Mouse (Mus musculus): ENCODE measurements around the gene Tenm3. TPM values are rescaled to one million over a fixed set of nuclear protein-coding genes. Genes with fewer than 3 reads are reported as not detected.
A peak's percentile ranks its signal among the peaks of the same experiment; 100 is the strongest.

Gene Tenm3
- polyA plus RNA-seq, 1 experiment from 2014 or later, result 49.8 TPM

DNA sequence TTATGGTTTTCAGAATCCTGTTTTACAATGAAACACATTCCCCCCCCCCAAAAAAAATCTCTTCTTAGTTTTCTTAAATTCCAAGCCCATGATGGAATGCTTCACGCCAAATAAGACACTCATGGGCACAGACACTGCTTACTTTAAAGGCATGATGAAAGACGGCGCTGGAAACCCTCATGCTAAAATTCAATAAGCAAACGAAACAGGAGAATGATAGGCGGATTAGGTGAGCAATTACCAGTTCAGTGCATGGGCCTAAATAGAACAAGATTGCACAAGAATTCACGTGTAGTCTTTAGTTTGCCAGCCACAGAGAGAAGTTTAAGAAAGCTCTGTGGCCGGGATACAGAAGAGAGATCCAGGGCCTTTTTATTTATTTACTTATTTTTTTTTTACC, 49.5 kb downstream of the Tenm3 start:
- H3K27ac ChIP-seq (ENCODE audit: low read depth, low read length), result no peak overlapping the region
- no peak for ATAC-seq (ENCODE audit: low FRiP score)
- no peaks in the 10 kb centered on the region for H3K9me3 ChIP-seq (ENCODE audit: control insufficient read depth, low read length)
- DNase-seq (ENCODE audit: low spot score), result no peak
- no peaks in the 10 kb centered on the region for H3K4me1 ChIP-seq (replicated peaks; ENCODE audit: control insufficient read depth, insufficient read depth, low read length)
- no peaks in the 10 kb centered on the region for H3K27me3 ChIP-seq (ENCODE audit: control insufficient read depth, insufficient read depth, low read length)
- no peak overlapping the region for H3K4me2 ChIP-seq (replicated peaks; ENCODE audit: low read depth, low read length)
- no peaks in the 10 kb centered on the region for H3K36me3 ChIP-seq (ENCODE audit: control insufficient read depth, insufficient read depth, low read length)
- H3K4me3 ChIP-seq (ENCODE audit: low read depth, low read length), result no peak overlapping the region
- H3K9ac ChIP-seq (ENCODE audit: low read depth, low read length), result no peak overlapping the region
- 75% methylated on average over 7 of the region's 7 CpGs for WGBS

DNA sequence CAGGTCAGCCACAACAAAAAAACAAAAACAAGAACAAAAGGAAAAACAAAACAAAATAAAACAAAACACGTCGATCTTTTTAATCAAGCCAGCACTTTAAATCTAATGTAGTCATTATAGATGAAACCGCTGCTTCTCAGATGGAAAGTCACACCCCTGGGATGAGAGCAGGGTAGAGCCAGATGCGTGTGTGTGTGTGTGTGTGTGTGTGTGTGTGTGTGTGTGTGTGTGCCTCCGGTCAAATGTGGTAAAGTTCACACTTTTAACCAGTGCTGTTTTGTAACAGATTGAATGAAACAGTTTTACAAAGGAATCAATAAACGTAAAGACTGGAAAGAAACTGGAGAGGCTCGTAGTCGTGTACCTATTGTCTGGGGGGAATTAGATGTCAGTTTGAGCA, 50.0 kb downstream of the Tenm3 start:
- H3K27ac ChIP-seq (ENCODE audit: low read depth, low read length), result no peak overlapping the region
- H3K9ac ChIP-seq (ENCODE audit: low read depth, low read length), result no peak overlapping the region
- ATAC-seq (ENCODE audit: low FRiP score) (no peak), DNase-seq (ENCODE audit: low spot score) (no peak)
- no peaks in the 10 kb centered on the region for H3K36me3 ChIP-seq (ENCODE audit: control insufficient read depth, insufficient read depth, low read length)
- no peaks in the 10 kb centered on the region for H3K27me3 ChIP-seq (ENCODE audit: control insufficient read depth, insufficient read depth, low read length)
- H3K9me3 ChIP-seq (ENCODE audit: control insufficient read depth, low read length), result no peaks in the 10 kb centered on the region
- WGBS, result 67% methylated on average over 8 of the region's 8 CpGs
- H3K4me3 ChIP-seq (ENCODE audit: low read depth, low read length), result no peak overlapping the region
- H3K4me1 ChIP-seq (replicated peaks; ENCODE audit: control insufficient read depth, insufficient read depth, low read length), result no peaks in the 10 kb centered on the region
- no peak overlapping the region for H3K4me2 ChIP-seq (replicated peaks; ENCODE audit: low read depth, low read length)

DNA sequence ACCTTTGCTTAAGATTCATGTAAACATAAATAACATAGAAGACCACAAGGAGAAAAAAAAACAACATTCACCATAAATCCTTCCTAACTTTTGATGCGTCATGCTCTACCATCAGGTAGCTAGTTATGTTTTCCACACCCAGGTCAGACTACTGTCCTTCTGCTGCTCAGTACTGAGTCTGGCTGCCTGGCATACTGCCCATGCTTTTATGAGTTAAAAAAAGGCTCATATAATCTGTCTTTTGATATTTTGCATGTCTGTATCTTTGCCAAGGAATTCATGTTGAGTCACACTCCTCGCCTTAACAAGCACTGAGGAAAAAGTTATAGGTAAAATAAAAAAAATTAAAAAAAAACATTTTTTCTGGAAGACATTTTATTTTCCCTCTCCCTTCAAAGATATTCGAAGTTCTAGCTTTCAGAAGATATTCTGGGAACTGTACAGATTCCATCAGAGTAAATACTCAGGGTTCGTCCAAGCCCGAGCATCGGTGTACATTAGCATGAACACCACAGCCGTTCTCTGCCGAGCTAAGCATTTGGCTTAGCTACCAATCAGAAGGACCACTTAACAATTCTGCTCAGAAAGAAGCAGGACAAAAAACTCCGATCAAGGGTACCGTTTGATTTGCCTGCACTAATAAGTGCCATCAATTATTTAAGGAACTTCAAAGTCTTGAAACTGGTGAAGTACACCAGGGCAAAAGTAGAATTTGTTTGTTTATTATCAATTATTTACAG, 51.0 kb downstream of the Tenm3 start:
- H3K4me2 ChIP-seq (replicated peaks; ENCODE audit: low read depth, low read length), result no peak overlapping the region
- DNase-seq (ENCODE audit: low spot score) (no peak), ATAC-seq (ENCODE audit: low FRiP score) (no peak)
- H3K9ac ChIP-seq (ENCODE audit: low read depth, low read length), result no peak overlapping the region
- no peaks in the 10 kb centered on the region for H3K4me1 ChIP-seq (replicated peaks; ENCODE audit: control insufficient read depth, insufficient read depth, low read length)
- no peak overlapping the region for H3K4me3 ChIP-seq (ENCODE audit: low read depth, low read length)
- no peak overlapping the region for H3K27ac ChIP-seq (ENCODE audit: low read depth, low read length)
- H3K9me3 ChIP-seq (ENCODE audit: control insufficient read depth, low read length), result no peaks in the 10 kb centered on the region
- H3K27me3 ChIP-seq (ENCODE audit: control insufficient read depth, insufficient read depth, low read length), result no peaks in the 10 kb centered on the region
- no peaks in the 10 kb centered on the region for H3K36me3 ChIP-seq (ENCODE audit: control insufficient read depth, insufficient read depth, low read length)
- WGBS, result 87% methylated on average over 10 of the region's 10 CpGs

DNA sequence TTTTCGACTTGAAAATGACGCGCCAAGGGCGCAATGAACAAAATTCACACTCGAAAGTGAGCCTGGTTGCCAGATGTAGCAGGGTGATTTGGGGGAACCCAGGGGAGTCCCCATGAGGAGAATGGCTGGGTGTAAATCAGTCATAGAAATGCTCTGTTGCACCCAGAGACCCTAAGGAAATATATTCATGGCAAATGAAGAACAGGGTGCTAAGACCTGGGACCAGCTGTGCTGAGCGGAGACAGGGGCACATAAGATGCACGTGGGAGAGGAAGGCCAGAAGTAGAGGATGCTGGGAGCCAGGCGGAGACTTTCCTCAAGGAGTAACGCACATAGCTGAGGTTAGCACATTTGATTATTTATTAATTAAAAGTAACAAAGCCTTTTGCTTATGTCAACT, 60.4 kb downstream of the Tenm3 start:
- Histone ChIP-seq H3K9me3 (ENCODE audit: control insufficient read depth, low read length) (no peaks in the 10 kb centered on the region), H3K4me1 (replicated peaks; ENCODE audit: control insufficient read depth, insufficient read depth, low read length) (no peaks in the 10 kb centered on the region), H3K4me3 (ENCODE audit: low read depth, low read length) (no peak overlapping the region), H3K36me3 (ENCODE audit: control insufficient read depth, insufficient read depth, low read length) (no peaks in the 10 kb centered on the region), H3K9ac (ENCODE audit: low read depth, low read length) (no peak overlapping the region), H3K4me2 (replicated peaks; ENCODE audit: low read depth, low read length) (no peak overlapping the region), H3K27ac (ENCODE audit: low read depth, low read length) (no peak overlapping the region), H3K27me3 (ENCODE audit: control insufficient read depth, insufficient read depth, low read length) (no peaks in the 10 kb centered on the region)
- no peak for DNase-seq (ENCODE audit: low spot score)
- WGBS, result 90% methylated on average over 9 of the region's 9 CpGs
- no peak for ATAC-seq (ENCODE audit: low FRiP score)

DNA sequence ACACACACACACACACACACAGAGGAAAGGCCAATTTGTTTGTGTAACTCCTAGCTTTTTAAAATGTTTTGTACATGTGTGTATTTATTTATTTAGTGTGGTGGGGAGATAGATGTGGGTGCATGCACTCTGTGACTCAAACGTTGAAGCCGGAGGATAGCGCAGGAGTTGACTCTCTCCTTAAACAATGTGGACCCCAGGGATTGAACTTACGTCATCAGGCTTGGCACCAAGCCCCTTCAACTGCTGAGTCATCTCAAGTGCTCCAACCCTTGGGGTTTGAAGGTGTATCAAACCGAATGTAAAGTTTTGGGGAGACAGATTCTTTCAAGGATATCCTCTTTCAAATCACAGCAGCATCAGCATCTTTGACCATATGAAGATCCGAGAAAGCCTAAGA, 63.1 kb downstream of the Tenm3 start:
- Histone ChIP-seq H3K27ac (ENCODE audit: low read depth, low read length) (no peak overlapping the region), H3K9ac (ENCODE audit: low read depth, low read length) (no peak overlapping the region)

DNA sequence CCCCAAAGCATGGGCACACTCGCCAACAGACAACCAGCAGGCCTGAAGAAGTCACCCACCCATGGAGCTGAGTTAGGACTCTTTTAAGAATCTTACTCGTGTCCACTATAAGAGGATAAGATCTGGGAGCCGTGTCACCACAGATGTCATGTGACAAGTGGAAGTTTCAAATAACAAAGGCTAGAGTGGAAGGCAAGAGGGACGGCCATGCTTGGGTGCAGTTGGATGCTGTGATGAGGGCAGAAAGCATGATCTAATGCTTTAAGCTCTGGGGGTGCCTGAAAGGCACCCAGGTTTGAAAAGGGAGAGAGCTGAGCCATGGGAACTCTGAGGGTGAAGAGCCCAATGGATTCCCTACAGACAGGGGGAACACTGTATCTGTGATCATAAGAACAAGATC, 64.6 kb downstream of the Tenm3 start:
- Histone ChIP-seq H3K36me3 (ENCODE audit: control insufficient read depth, insufficient read depth, low read length) (no peaks in the 10 kb centered on the region), H3K27ac (ENCODE audit: low read depth, low read length) (no peak overlapping the region), H3K4me2 (replicated peaks; ENCODE audit: low read depth, low read length) (no peak overlapping the region), H3K4me3 (ENCODE audit: low read depth, low read length) (no peak overlapping the region), H3K4me1 (replicated peaks; ENCODE audit: control insufficient read depth, insufficient read depth, low read length) (peaks cover 2% of the 10 kb centered on the region; the same call in 1 of the 2 replicates), H3K27me3 (ENCODE audit: control insufficient read depth, insufficient read depth, low read length) (no peaks in the 10 kb centered on the region), H3K9ac (ENCODE audit: low read depth, low read length) (no peak overlapping the region), H3K9me3 (ENCODE audit: control insufficient read depth, low read length) (no peaks in the 10 kb centered on the region)
- DNase-seq (ENCODE audit: low spot score) (no peak), ATAC-seq (ENCODE audit: low FRiP score) (no peak)
- 77% methylated on average over 4 of the region's 4 CpGs for WGBS

More for the DNA sequence above, 63.1 kb downstream of the Tenm3 start:
- DNase-seq (ENCODE audit: low spot score) (no peak), ATAC-seq (ENCODE audit: low FRiP score) (no peak)
- no peak overlapping the region for H3K4me3 ChIP-seq (ENCODE audit: low read depth, low read length)
- peaks cover 2% of the 10 kb centered on the region; the same call in 1 of the 2 replicates for H3K4me1 ChIP-seq (replicated peaks; ENCODE audit: control insufficient read depth, insufficient read depth, low read length)
- 84% methylated on average over 6 of the region's 6 CpGs for WGBS
- H3K9me3 ChIP-seq (ENCODE audit: control insufficient read depth, low read length), result no peaks in the 10 kb centered on the region
- H3K27me3 ChIP-seq (ENCODE audit: control insufficient read depth, insufficient read depth, low read length), result no peaks in the 10 kb centered on the region
- H3K4me2 ChIP-seq (replicated peaks; ENCODE audit: low read depth, low read length), result no peak overlapping the region
- no peaks in the 10 kb centered on the region for H3K36me3 ChIP-seq (ENCODE audit: control insufficient read depth, insufficient read depth, low read length)

DNA sequence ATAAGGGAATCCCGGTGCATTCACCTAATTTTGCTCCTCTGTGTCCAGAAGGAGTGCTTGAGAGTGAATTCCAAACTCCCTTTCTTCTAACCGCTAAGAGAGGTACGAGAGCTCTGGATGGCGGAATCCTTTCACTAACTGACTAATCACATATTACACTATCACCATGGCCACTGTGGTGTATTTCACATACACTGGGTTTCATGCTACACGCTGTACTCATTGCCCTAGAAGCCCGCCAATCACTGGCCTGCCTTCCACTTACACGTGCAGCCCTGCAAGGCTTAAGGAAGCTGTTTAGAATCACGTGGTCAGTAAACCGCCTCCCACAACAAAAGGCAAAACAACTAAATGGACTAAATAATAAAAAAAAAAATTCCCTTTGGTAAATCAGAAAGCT, 67.7 kb downstream of the Tenm3 start:
- Histone ChIP-seq H3K4me2 (replicated peaks; ENCODE audit: low read depth, low read length) (no peak overlapping the region), H3K9me3 (ENCODE audit: control insufficient read depth, low read length) (no peaks in the 10 kb centered on the region), H3K27me3 (ENCODE audit: control insufficient read depth, insufficient read depth, low read length) (no peaks in the 10 kb centered on the region), H3K4me3 (ENCODE audit: low read depth, low read length) (no peak overlapping the region), H3K9ac (ENCODE audit: low read depth, low read length) (no peak overlapping the region), H3K4me1 (replicated peaks; ENCODE audit: control insufficient read depth, insufficient read depth, low read length) (peaks cover 2% of the 10 kb centered on the region; the same call in 1 of the 2 replicates), H3K27ac (ENCODE audit: low read depth, low read length) (no peak overlapping the region), H3K36me3 (ENCODE audit: control insufficient read depth, insufficient read depth, low read length) (no peaks in the 10 kb centered on the region)
- ATAC-seq (ENCODE audit: low FRiP score) (no peak), DNase-seq (ENCODE audit: low spot score) (peak; percentile 30)
- 45% methylated on average over 9 of the region's 9 CpGs for WGBS

DNA sequence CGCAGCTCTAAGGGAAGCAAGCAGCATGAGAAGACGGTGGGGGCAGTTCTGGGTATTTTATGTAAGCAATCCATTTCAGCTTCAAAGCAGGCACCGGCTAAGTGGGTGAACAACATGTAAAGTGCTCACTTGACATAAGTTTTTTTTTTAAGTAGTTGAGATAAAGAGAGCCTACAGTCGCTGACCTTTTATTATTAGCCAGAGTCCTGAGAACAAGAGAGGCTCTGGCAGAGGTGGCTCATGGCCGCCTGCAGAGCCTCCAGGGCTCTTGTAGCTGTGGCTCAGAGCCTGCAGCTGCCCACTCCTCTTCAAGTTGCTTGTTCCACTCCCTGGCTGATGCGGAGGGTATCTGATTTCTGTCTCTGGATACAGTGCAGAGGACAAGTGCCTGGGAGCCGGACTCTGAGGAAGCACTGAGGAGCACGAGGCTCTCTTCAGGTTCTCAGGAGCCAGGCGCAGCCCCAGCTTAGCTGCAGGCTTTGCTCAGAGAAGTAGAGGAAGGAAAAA, 68.2 kb downstream of the Tenm3 start:
- peaks cover 2% of the 10 kb centered on the region; the same call in 1 of the 2 replicates for H3K4me1 ChIP-seq (replicated peaks; ENCODE audit: control insufficient read depth, insufficient read depth, low read length)
- no peak overlapping the region for H3K4me2 ChIP-seq (replicated peaks; ENCODE audit: low read depth, low read length)
- ATAC-seq (ENCODE audit: low FRiP score), result peak; percentile 22; the same call in 1 of the 2 replicates
- H3K9me3 ChIP-seq (ENCODE audit: control insufficient read depth, low read length), result no peaks in the 10 kb centered on the region
- H3K36me3 ChIP-seq (ENCODE audit: control insufficient read depth, insufficient read depth, low read length), result no peaks in the 10 kb centered on the region
- no peak overlapping the region for H3K27ac ChIP-seq (ENCODE audit: low read depth, low read length)
- H3K9ac ChIP-seq (ENCODE audit: low read depth, low read length), result no peak overlapping the region
- DNase-seq (ENCODE audit: low spot score), result peak; percentile 35
- H3K4me3 ChIP-seq (ENCODE audit: low read depth, low read length), result no peak overlapping the region
- 10% methylated on average over 9 of the region's 9 CpGs for WGBS
- no peaks in the 10 kb centered on the region for H3K27me3 ChIP-seq (ENCODE audit: control insufficient read depth, insufficient read depth, low read length)

DNA sequence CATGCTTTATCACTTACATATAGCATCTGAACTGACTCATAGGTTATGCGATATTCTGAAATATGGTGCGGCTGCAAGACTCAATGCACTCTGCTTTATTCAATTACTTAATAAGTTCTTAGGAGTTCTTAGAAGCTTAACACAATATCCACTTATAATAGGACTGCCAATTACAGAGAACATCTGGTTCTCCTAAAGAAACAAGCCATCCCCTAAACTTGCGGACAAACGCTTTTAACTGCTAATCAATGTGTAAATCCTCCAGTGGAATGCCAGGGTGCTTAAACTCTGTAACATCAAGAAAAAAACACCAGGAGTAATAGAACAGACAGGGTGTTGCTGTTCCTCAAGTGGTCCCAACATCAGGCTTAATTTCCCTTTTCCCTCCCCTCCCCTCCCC, 68.9 kb downstream of the Tenm3 start:
- Histone ChIP-seq H3K9me3 (ENCODE audit: control insufficient read depth, low read length) (no peaks in the 10 kb centered on the region), H3K4me1 (replicated peaks; ENCODE audit: control insufficient read depth, insufficient read depth, low read length) (peaks cover 2% of the 10 kb centered on the region; the same call in 1 of the 2 replicates), H3K27me3 (ENCODE audit: control insufficient read depth, insufficient read depth, low read length) (no peaks in the 10 kb centered on the region), H3K27ac (ENCODE audit: low read depth, low read length) (no peak overlapping the region), H3K4me3 (ENCODE audit: low read depth, low read length) (no peak overlapping the region), H3K9ac (ENCODE audit: low read depth, low read length) (no peak overlapping the region), H3K36me3 (ENCODE audit: control insufficient read depth, insufficient read depth, low read length) (no peaks in the 10 kb centered on the region), H3K4me2 (replicated peaks; ENCODE audit: low read depth, low read length) (no peak overlapping the region)
- ATAC-seq (ENCODE audit: low FRiP score), result no peak
- WGBS, result 58% methylated on average over 4 of the region's 4 CpGs
- DNase-seq (ENCODE audit: low spot score), result no peak

Measured in hindbrain, embryonic 11.5 days (tissue).